Mouse (Mus musculus) C2C12 (cell line): ENCODE data around the gene Crls1.

Experiments used
- CEBPB ChIP-seq: IDR thresholded peaks from one replicate; pipeline ENCODE4 v1.6.1; 2011; ENCODE audit warnings: low read depth, mild to moderate bottlenecking, control low read depth, moderate library complexity
- CTCF ChIP-seq: IDR thresholded peaks from one replicate; pipeline ENCODE4 v1.5.1; 2011; ENCODE audit not compliant: control insufficient read depth, insufficient read depth, insufficient read length
- FOSL1 ChIP-seq: IDR thresholded peaks from one replicate; pipeline ENCODE4 v1.8.0; 2011; ENCODE audit warnings: mild to moderate bottlenecking, low read length; ENCODE audit not compliant: poor library complexity, insufficient read depth, severe bottlenecking
- MAX ChIP-seq: IDR thresholded peaks from one replicate; pipeline ENCODE4 v1.6.1; 2011; ENCODE audit warnings: mild to moderate bottlenecking, control low read depth
- MYOD1 ChIP-seq: IDR thresholded peaks from one replicate; pipeline ENCODE4 v1.6.1; 2011; ENCODE audit warnings: low read depth; ENCODE audit not compliant: control insufficient read depth, insufficient read length
- MYOG ChIP-seq: IDR thresholded peaks from one replicate; pipeline ENCODE4 v1.6.1; 2011; ENCODE audit not compliant: control insufficient read depth, insufficient read length; ENCODE audit errors: extremely low read depth
- USF1 ChIP-seq: IDR thresholded peaks from one replicate; pipeline ENCODE4 v1.6.1; 2011; ENCODE audit warnings: low read depth, mild to moderate bottlenecking, control low read depth, moderate library complexity

DNA sequence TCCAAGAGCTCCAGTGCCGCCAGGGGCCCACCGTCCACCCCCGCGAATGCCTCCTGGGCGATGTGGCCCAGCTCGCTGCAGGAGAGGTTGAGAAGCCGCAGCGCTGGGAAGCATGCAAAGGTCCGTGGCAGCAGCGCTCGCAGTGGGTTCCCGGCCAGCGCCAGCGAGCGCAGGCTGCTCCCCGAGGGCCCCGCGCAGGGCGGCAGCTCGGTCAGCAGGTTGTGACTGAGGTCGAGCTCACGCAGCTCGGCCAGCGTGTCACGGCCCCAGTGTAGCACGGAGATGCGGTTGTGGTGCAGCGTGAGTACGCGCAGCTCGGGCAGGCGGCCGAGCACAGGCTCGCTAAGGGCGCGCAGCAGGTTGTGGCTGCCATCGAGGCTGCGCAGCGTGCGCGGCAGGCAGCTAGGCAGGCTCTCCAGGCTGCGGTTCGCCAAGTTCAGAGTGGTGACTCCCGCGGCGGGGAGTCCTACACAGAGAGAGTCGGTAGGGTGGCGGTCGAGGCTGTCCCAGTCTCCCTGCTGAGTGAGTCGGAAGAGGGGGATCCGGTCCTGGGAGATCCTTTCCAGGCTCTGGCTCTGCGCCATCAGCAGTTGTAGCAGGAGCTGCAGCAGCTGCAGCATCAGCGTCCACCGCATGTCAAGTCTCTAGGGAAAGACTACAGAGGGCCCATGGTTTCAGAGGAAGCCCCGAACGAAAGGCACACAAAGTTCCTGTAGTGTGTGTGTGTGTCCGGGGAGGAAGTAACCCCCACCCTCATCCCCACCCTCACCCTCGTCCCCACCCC, 33.0 kb downstream of the Crls1 start:
- no peak for TF ChIP-seq CTCF
- peak; percentile 24 for TF ChIP-seq MYOD1
- TF ChIP-seq MAX: no peak
- TF ChIP-seq MYOG: no peak
- no peak for TF ChIP-seq CEBPB
- TF ChIP-seq FOSL1: no peak
- no peak for TF ChIP-seq USF1
